Mouse (Mus musculus) heart, adult 2 months (tissue): Measurements from ENCODE around the gene Ccdc124.
"Not testable (repeated sequence)": the region's sequence is repeated elsewhere in the genome, so short reads cannot be mapped to it uniquely, and the experiment has no call there.

Experiments
- EP300 ChIP-seq: fragments of 200-500 bp; IDR thresholded peaks from 2 replicates; pipeline ENCODE4 v1.6.1; 2011; ENCODE audit warnings: low read depth, low read length, control low read depth; ENCODE audit not compliant: insufficient read depth
- POLR2A ChIP-seq: fragments of 200-500 bp; IDR thresholded peaks from 2 replicates; pipeline ENCODE4 v1.6.1; 2011; ENCODE audit warnings: mild to moderate bottlenecking, low read depth, low read length, control low read depth; ENCODE audit not compliant: insufficient read depth

GRCm38 (mm10) chr8:70822594-70822993, 51.1 kb downstream of the Ccdc124 start:
- TF ChIP-seq EP300, POLR2A: not testable (repeated sequence)
